Mouse (Mus musculus) gastrocnemius, postnatal 36 days (tissue): ENCODE data around the gene Rusc2. TPM values are rescaled to one million over a fixed set of nuclear protein-coding genes. Genes with fewer than 3 reads are reported as not detected.

ENCODE experiments used
- DNase-seq, 2 experiments: peaks; one replicate each; pipeline ENCODE4 v3.0.0; 2022
- intact Hi-C: fragments of 180-260 bp; cut with DNase I; formaldehyde crosslinking; loops from one replicate; pipeline ENCODE4 v1.15.1; 2025
- total RNA-seq, 2 experiments: library from RNA; stranded (reverse); gene quantifications; 2 replicates each; pipeline ENCODE4 v1.2.3; 2021

Gene Rusc2
- total RNA-seq, 2 experiments from 2014 or later: 20.8 to 23.3 TPM

GRCm38 (mm10) chr4:43407071-43407920 is 25.5 kb downstream of the Rusc2 start:
- intact Hi-C loops: no loop called here
- no peak for DNase-seq

DNA sequence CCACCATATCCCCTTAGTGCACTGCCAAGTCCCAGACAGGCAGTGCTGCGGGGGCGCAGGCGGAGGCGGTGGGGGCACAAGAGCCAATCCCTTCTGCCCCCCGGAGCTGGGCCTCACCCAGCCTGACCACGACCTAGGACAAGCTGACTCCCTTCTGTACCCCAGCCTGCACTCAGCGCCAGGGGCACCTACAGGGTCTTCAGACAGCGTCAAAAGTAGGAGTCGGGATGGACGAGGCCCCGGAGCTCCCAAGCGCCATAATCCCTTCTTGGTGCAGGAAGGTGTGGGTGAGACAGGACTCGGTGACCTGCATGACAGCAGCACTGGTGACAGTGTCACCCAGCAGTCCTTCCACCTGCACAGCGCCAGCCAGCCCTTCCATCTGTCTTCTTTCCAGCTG is 33.0 kb downstream of the Rusc2 start:
- intact Hi-C loops: no loop called here
- no peak for DNase-seq

DNA sequence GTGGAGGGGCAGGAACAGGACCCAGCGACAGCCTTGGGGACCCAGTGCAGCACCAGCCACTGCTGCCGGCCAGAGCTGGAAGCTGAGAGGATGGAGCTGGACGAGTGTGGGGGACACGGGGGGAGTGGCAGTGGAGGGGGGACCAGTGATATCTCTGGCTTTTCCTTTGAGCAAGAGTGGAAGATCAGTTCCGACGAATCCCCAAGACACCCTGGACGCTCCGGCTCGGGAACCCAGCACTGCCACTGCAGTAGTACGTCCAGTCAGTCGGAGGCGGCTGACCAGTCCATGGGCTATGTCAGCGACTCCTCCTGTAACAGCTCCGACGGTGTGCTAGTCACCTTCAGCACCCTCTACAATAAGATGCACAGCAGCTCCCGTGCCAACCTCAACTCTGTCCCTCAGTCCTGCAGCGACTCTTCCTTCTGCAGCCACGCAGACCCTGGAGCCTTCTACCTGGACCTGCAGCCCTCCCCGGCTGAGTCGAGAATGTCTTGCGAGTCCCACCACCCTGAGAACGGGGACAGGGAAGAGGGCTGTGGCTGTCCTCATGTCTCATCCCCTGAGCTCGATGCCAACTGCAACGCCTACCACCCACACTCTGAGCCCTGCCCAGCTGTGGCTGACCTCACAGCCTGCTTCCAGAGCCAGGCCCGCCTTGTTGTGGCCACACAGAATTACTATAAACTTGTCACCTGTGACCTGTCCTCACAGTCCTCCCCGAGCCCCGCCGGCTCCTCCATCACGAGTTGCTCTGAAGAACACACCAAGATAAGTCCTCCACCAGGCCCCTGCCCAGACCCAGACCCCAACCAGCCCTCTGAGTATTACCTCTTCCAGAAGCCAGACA is 33.7 kb downstream of the Rusc2 start:
- DNase-seq: no peak
- intact Hi-C loops: no loop called here

- DNase-seq: no peak
- intact Hi-C loops: no loop called here
Observed at GRCm38 (mm10) chr4:43416071-43416490, 34.3 kb downstream of the Rusc2 start.

GRCm38 (mm10) chr4:43417269-43418062 is 35.7 kb downstream of the Rusc2 start:
- intact Hi-C loops: loop anchor here (2.0 kb wide), 1 partner anchor 37 kb away; the partner anchor contains the start of gene Rusc2
- DNase-seq: no peak

- DNase-seq: no peak
- intact Hi-C loops: loop anchor here (2.0 kb wide), 1 partner anchor 38 kb away; the partner anchor contains the start of gene Rusc2
Observed at GRCm38 (mm10) chr4:43418450-43418849, 36.7 kb downstream of the Rusc2 start.

DNA sequence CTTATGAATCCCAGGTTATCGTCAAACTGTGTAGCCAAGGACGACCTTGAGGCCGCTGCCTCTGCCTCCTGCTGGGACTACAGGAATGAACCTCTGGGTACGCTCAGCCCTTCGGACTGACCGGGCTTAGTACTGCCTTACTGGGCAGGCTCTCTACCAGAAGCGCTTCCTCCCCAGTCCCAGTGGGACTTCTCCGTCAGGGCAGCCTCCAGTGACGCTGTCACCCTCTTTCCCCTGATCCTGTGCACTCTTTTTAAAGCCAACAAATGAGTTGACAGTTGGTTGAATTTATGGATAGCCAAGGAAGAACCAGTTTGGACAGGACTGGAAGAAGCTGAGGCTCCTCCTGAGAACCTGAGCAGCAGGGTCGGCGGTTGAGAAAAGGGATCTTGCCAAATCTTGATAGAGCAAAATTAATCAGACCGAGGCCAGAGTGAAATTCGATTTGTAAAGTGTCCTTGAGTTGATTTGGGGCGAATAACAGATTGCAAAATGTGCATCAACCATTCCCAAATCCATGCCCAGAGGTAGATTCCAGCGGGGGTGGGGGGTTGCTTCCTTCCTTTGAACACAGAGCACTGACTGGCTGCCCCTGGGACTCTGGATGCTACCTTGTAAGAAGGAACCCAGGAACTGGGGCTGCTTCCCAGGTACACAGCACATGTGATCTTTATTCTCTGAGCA is 37.3 kb downstream of the Rusc2 start:
- intact Hi-C loops: loop anchor here (1.0 to 2.0 kb wide), 2 partner anchors 38 to 152 kb away; partner anchors contain the start of genes Atp8b5 and Rusc2
- no peak for DNase-seq

DNA sequence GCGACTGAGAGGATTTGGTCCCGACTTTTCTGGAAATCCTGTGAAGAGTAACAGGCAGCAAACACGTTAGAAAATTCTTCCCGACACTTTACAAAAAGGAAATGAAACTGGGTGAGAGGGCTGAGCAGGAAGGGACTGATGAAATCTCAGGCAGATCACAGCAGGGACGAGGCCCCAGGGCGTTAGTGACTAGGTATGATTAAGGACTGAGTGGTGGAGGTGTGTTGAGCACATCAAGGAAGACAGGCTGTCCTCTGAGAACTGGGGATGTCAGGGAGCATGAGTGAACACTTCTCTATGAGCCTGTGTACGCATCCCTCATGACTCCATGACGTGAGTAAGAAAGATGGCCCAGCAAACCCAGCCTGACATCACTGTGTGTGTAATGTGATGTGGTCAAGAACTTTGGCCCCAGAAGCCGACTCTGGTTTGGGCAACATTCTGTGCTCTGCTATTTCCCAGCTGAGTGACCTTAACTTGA is 38.1 kb downstream of the Rusc2 start:
- intact Hi-C loops: loop anchor here (1.0 to 5.0 kb wide), 3 partner anchors 39 to 373 kb away; partner anchors contain the start of genes Atp8b5, Fam214b and Rusc2
- DNase-seq: no peak

DNA sequence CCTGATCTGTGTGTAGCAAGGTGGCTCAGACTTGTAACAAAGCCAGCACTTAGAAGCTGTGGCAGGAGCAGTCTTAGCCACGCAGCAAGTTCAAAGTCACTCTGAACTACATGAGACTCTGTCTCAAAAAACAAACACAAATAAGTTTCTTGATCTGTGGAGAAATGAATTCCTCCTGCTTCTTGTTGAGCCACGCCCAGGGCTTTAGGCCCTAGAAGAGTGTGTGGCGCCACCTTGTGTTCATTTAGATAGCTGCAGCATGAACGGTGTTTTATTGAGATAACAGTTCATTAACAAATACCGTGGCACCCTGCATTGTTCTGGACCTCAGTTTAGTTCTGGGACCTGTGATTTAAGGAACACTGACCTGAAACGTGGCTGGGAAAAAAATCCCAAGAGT is 38.5 kb downstream of the Rusc2 start:
- intact Hi-C loops: loop anchor here (5.0 kb wide), 1 partner anchor 373 kb away; the partner anchor contains the start of gene Fam214b
- DNase-seq: peak; percentile 54 to 77

GRCm38 (mm10) chr4:43421632-43422240 is 40.0 kb downstream of the Rusc2 start:
- intact Hi-C loops: loop anchor here (5.0 kb wide), 1 partner anchor 374 kb away; the partner anchor contains the start of gene Fam214b
- no peak for DNase-seq

GRCm38 (mm10) chr4:43423267-43423934 is 41.6 kb downstream of the Rusc2 start:
- DNase-seq: no peak
- intact Hi-C loops: loop anchor here (5.0 kb wide), 1 partner anchor 376 kb away; the partner anchor contains the start of gene Fam214b

DNA sequence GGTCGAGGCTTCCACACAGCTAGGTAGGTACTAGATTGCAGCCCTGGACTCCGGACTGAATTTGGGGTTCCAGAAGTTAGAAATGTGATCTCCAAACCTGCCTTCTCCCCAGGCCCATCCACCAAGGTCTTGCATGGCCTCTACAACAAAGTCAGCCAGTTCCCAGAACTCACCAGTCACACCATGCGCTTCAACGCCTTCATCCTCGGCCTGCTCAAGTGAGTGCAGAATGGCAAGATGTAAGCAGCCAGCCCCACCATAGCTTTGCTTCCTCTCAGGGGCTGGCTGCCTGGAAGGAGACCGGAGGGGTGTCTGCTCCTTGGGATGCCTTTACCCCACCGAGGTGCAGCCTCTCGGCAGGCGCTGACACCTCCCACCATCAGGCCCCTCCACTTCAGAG is 42.3 kb downstream of the Rusc2 start:
- intact Hi-C loops: loop anchor here (5.0 kb wide), 1 partner anchor 377 kb away; the partner anchor contains the start of gene Fam214b
- DNase-seq: no peak

- no peak for DNase-seq
- intact Hi-C loops: no loop called here
Observed at GRCm38 (mm10) chr4:43425197-43425596, 43.4 kb downstream of the Rusc2 start.

DNA sequence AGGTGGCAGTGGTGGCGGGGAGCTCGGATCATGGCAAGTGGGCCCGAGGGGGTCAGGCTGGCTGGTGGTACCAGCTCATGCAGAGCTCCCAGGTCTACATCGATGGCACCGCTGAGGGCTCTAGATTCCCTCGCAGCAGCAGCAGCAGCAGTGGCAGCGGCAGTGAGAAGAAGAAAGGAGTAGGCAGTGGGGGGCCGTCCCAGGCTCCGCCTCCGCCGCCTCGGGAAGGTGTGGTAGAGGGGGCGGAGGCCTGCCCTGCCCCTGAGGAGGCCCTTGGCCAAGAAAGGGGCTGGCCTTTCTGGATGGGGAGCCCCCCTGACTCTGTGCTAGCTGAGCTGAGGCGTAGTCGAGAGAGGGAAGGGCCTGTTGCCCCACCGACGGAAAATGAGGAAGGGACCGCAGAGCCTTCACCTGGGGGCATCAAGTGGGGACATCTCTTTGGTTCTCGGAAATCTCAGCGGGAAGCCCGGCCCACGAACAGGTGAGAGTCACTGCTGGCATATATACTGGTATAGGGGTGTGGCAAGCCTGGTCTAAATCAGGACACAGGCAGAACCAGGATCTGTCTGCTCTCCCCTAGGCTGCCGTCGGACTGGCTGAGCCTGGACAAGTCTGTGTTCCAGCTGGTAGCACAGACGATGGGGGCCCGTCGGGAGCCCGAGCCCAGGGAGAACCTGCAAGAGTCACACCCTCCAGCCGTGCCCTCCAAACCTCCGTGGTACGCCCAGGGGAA is 44.0 kb downstream of the Rusc2 start:
- no peak for DNase-seq
- intact Hi-C loops: no loop called here

- intact Hi-C loops: no loop called here
- no peak for DNase-seq
Observed at GRCm38 (mm10) chr4:43426487-43426886, 44.7 kb downstream of the Rusc2 start.

DNA sequence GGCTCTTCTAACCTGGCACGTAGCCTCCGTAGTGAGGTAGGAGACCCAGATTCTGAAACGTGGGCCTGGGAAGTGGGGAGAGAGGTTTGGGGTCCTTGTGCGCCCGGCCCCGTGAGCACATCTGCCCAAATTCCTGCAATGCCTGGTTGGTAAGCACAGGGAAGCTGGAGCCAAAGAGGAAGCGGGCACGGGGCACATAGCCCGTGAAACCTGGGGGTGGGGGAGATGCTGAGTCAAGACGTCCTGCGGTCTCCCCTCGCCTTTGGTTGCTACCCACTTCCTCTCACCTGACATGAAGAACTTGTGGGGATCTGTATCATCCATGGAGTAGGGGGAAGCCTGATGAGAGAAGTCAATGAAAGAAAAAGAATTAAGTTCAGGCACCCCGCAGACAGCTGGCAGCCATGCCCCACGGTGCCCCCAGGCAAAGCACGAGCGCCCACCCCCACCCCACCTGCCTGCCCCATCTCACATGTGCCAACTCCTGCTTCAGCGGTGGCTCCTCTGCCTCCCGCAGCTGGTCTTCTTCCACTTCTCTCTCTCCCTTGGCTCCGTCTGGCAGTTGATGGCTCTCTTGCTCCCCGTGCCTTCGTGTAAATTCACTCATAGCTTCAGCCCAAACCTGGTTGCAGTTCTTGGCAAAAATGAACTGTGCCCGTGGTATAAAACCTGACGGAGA is 45.9 kb downstream of the Rusc2 start:
- intact Hi-C loops: no loop called here
- no peak for DNase-seq
